Mouse (Mus musculus): ENCODE data around the gene Keap1.
"Not testable (repeated sequence)": the region's sequence is repeated elsewhere in the genome, so short reads cannot be mapped to it uniquely, and the experiment has no call there.

Gene Keap1

DNA sequence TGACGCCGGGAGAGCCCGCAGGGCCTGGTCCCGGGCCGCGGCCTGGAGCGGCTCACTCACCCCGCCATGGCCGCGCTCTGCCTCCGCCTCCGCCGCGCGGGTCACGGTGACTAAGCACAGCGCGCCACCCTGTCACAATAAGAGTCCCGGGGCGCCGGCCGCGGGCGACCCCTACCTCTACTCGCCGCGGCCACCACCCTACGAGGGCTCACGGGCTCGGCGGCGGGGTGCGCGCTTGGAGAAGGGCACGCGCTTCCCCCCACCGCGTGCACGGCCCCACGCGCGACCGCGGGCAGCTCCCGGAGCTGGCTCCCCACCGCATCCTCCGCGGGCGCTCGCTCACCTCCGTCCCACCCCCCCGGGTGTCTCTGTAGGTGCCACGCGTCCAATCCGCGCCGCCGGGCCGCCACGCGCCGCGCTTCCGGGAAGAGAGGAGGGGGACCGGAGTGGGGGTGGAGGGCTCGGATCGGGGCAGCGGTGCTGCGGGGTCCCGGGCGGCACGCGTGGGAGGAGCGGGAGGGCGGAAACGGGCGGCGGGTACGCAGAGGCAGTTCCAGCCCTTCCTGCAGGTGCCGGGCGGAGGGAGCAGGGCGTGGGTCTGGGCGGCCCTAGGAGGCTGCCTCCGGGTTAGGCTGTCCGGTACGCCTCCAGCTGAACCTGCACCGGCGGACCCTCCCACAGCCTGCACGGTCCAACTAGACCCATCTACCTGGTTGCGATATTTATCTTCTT, at the start of gene Keap1:
Keap1 (minus strand) TSS at position 629 of the 732 bp plus-strand sequence.
- in situ Hi-C loops (cut with MboI; ENCODE audit: low pct_unique_long_range_greater_than_20kb in 1 of 2, low sequenced_read_pairs in 2 of 2, unreplicated experiment in 1 of 2) = no loop called here

GRCm38 (mm10) chr9:21288404-21289336, 49.5 kb upstream of the Keap1 start:
- in situ Hi-C loops (cut with MboI; ENCODE audit: low pct_unique_long_range_greater_than_20kb in 1 of 2, low sequenced_read_pairs in 2 of 2, unreplicated experiment in 1 of 2) = no loop called here

DNA sequence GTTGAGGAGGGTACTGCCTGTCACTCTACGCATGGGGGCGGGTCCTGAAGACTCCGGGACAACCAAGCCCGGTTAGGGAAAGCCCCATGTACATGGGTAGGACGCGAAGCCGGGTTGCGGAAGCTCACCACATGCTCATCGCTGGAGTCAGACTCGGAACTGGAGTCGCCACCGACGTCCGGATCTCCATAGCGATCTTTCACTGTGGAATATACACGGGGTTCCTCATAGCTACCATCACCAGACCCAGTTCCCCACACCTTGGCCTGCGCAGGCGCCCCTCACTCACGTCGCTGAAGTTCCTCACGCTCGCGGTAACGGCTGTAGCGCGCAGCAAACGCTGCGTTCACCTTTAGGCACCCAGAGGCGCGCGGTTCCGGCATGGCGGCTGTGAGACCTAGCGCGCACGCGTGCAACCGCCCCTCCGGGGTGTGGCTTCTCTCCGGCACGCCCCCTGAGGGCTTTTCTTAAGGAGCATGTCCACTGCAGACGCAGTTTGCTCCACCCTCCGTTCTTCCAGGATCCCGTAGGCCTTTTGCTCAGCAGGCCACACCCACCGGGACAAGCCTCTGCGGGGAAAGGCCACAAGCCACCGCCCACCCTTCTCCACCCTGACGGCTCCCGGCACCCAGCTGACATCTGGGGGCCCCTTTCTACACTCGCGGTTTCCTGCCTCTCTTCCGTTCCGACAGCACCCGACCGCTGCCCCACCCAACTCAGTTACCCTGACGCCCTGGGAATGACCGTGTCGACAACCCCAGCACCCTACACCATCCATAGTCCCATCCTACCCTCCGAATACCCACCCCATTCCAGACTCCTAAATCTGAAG, 48.6 kb upstream of the Keap1 start, which contains the start of gene Kri1:
Kri1 (minus strand) TSS at position 399 of the 832 bp plus-strand sequence.
- in situ Hi-C loops (cut with MboI; ENCODE audit: low pct_unique_long_range_greater_than_20kb in 1 of 2, low sequenced_read_pairs in 2 of 2, unreplicated experiment in 1 of 2) = no loop called here

DNA sequence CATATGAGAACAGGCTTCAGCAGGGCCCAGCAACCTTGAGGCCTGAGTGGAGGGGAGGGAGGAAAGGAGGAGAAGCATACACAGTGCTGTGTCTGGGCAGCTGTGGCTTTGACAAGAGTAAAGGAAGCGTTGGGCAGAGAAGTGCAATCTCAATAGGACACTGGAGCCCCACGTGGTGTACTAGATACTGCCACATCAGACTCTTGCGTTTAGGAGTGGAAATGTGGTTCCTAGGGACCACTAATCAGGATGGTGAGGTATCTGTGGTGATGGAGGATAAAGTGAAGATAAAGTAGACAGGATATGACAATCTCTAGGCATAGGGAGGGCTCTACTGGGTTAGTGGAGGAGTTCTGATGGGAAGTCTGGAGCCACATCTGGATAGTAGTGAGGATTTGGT, 47.6 kb upstream of the Keap1 start:
- in situ Hi-C loops (cut with MboI; ENCODE audit: low pct_unique_long_range_greater_than_20kb in 1 of 2, low sequenced_read_pairs in 2 of 2, unreplicated experiment in 1 of 2) = no loop called here

- in situ Hi-C loops (cut with MboI; ENCODE audit: low pct_unique_long_range_greater_than_20kb in 1 of 2, low sequenced_read_pairs in 2 of 2, unreplicated experiment in 1 of 2) = no loop called here
Measured at GRCm38 (mm10) chr9:21283994-21284393, 44.8 kb upstream of the Keap1 start.

DNA sequence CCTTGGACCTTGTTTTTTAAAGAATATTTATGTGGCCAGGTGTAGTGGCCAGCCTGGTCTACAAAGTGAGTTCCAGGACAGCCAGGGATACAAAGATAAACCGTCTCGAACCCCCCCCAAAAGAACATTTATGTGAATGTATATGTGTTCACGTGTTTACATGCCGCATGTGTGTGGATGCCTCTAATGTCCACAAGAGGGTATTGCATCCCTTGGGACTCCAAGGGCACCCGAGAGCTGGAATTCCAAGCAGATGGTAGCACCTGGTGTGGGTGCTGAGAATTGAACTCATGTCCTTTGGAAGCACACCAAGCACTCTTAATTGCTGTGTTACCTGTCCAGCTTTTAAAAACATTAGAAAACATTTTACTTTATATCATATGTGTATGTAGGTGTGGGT, 44.4 kb upstream of the Keap1 start:
- in situ Hi-C loops (cut with MboI; ENCODE audit: low pct_unique_long_range_greater_than_20kb in 1 of 2, low sequenced_read_pairs in 2 of 2, unreplicated experiment in 1 of 2) = no loop called here

GRCm38 (mm10) chr9:21277776-21278175, 38.6 kb upstream of the Keap1 start:
- in situ Hi-C loops (cut with MboI; ENCODE audit: low pct_unique_long_range_greater_than_20kb in 1 of 2, low sequenced_read_pairs in 2 of 2, unreplicated experiment in 1 of 2) = no loop called here

- in situ Hi-C loops (cut with MboI; ENCODE audit: low pct_unique_long_range_greater_than_20kb in 1 of 2, low sequenced_read_pairs in 2 of 2, unreplicated experiment in 1 of 2) = no loop called here
Measured at GRCm38 (mm10) chr9:21276307-21276706, 37.1 kb upstream of the Keap1 start.

- in situ Hi-C loops (cut with MboI; ENCODE audit: low pct_unique_long_range_greater_than_20kb in 1 of 2, low sequenced_read_pairs in 2 of 2, unreplicated experiment in 1 of 2) = no loop called here
Measured at GRCm38 (mm10) chr9:21275727-21276126, 36.6 kb upstream of the Keap1 start.

GRCm38 (mm10) chr9:21275013-21275710, 36.0 kb upstream of the Keap1 start:
- in situ Hi-C loops (cut with MboI; ENCODE audit: low pct_unique_long_range_greater_than_20kb in 1 of 2, low sequenced_read_pairs in 2 of 2, unreplicated experiment in 1 of 2) = no loop called here

GRCm38 (mm10) chr9:21274336-21274735, 35.2 kb upstream of the Keap1 start:
- in situ Hi-C loops (cut with MboI; ENCODE audit: low pct_unique_long_range_greater_than_20kb in 1 of 2, low sequenced_read_pairs in 2 of 2, unreplicated experiment in 1 of 2) = no loop called here

DNA sequence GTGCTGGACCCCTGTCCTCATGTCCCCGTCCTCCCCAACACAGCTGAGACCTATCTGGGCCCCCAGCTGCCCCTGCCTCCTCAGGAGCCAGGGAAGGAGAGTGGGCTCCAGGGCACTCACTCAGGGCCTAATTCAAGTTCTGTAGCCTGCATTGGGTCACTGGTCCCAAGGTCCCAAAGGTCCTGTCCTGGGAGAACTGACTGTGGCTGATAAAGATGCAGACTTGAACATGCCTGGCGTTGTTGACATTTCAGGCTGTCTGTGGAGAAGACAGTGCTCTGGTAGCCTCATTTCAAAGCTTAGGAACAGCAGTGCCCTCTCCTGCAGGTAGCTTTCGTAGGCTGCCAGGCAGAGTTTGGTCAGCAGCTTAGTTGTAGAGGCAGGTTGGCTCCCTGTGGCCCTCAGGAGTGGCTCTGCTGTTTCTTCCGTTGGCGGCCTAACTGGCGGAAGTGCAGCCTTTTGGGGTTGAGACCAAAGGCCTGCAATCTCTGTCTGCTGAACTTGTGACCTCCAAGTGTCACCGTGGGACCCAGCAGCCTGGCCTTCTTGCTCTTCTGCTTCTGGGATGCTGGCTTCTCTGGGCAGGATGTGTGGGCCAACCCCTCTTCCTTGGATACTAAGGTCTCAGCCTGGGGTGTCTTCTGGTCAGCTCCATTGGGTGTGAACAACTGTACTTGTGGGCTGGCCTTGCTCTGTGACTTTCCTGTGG, 34.5 kb upstream of the Keap1 start:
- in situ Hi-C loops (cut with MboI; ENCODE audit: low pct_unique_long_range_greater_than_20kb in 1 of 2, low sequenced_read_pairs in 2 of 2, unreplicated experiment in 1 of 2) = no loop called here

- in situ Hi-C loops (cut with MboI; ENCODE audit: low pct_unique_long_range_greater_than_20kb in 1 of 2, low sequenced_read_pairs in 2 of 2, unreplicated experiment in 1 of 2) = no loop called here
Measured at GRCm38 (mm10) chr9:21273094-21273493, 33.9 kb upstream of the Keap1 start.

DNA sequence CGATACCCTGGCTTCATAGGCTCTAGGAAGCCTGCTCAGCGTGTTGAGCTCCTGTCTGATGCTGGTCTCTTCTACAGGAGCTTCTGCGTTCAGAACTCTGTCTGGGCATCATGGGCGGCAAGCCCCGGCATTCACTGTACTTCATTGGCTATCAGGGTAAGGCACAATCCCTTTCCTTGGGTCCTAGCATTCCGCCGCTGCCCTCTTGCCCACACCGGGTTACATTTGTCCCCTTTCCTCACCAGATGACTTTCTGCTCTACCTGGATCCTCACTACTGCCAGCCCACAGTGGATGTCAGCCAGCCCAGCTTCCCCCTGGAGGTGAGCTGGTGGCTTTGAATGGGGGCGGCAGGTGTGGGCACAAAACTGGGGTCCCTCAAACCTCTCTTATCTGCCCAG, 33.2 kb upstream of the Keap1 start:
- in situ Hi-C loops (cut with MboI; ENCODE audit: low pct_unique_long_range_greater_than_20kb in 1 of 2, low sequenced_read_pairs in 2 of 2, unreplicated experiment in 1 of 2) = no loop called here

DNA sequence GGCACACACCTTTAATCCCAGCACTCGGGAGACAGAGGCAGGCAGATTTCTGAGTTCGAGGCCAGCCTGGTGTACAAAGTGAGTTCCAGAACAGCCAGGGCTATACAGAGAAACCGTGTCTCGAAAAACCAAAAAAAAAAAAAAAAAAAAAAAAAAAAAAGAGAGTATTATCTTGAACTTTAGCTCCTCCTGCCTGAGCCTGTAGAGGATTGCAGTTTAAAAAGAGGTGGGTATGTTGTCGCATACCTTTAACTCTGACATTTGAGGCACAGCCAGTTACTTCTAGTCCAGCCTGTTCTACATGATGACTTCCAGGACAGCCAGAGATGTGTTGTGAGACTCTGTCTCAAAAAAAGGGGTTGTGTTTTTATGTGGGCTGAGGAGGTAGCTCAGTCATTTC, 30.4 kb upstream of the Keap1 start:
- in situ Hi-C loops (cut with MboI; ENCODE audit: low pct_unique_long_range_greater_than_20kb in 1 of 2, low sequenced_read_pairs in 2 of 2, unreplicated experiment in 1 of 2) = not testable (repeated sequence)

- in situ Hi-C loops (cut with MboI; ENCODE audit: low pct_unique_long_range_greater_than_20kb in 1 of 2, low sequenced_read_pairs in 2 of 2, unreplicated experiment in 1 of 2) = no loop called here
Measured at GRCm38 (mm10) chr9:21268305-21268704, 29.1 kb upstream of the Keap1 start.

DNA sequence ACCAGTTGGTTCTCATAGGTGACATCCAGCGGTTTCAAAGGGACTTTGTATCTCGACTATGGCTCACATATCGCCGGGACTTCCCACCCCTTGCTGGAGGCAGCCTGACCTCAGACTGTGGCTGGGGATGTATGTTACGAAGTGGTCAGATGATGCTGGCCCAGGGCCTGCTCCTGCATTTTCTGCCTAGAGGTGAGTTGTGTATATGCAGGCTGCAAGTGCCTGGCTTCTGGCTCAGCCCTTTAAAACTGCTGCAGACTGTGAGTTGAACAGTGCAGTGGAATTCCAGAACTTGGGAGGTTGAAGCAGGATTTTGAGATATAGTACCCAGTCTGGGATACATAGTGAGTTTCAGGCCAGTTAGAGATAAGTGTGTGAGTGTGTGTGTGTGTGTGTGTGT, 27.7 kb upstream of the Keap1 start:
- in situ Hi-C loops (cut with MboI; ENCODE audit: low pct_unique_long_range_greater_than_20kb in 1 of 2, low sequenced_read_pairs in 2 of 2, unreplicated experiment in 1 of 2) = no loop called here

GRCm38 (mm10) chr9:21265611-21266010, 26.4 kb upstream of the Keap1 start:
- in situ Hi-C loops (cut with MboI; ENCODE audit: low pct_unique_long_range_greater_than_20kb in 1 of 2, low sequenced_read_pairs in 2 of 2, unreplicated experiment in 1 of 2) = no loop called here

Measured in mouse embryonic stem cell (cell line).